Mouse (Mus musculus): ENCODE data around the gene Olfml2b. TPM values are rescaled to one million over a fixed set of nuclear protein-coding genes. Genes with fewer than 3 reads are reported as not detected.

Gene Olfml2b
- polyA plus RNA-seq, 1 experiment from 2014 or later, result 11.6 TPM

GRCm38 (mm10) chr1:170683863-170684262 is 39.5 kb downstream of the Olfml2b start:
- Histone ChIP-seq H3K4me2 (ENCODE audit: low read length) (no peak overlapping the region), H3K27me3 (ENCODE audit: insufficient read depth, low read length) (no peaks in the 10 kb centered on the region), H3K4me3 (replicated peaks; ENCODE audit: low read depth, low read length) (no peak overlapping the region), H3K27ac (no peak overlapping the region), H3K4me1 (replicated peaks; ENCODE audit: insufficient read depth, low read length) (no peaks in the 10 kb centered on the region), H3K9ac (ENCODE audit: low read depth, low read length) (no peak overlapping the region), H3K36me3 (ENCODE audit: insufficient read depth, low read length) (no peaks in the 10 kb centered on the region), H3K9me3 (replicated peaks; ENCODE audit: low read length) (no peaks in the 10 kb centered on the region)
- no peak for TF ChIP-seq CTCF (IDR thresholded peaks at IDR 0.05; ENCODE audit: low read depth)
- no peak for DNase-seq (ENCODE audit: low spot score)
- 79% methylated on average over 6 of the region's 6 CpGs for WGBS
- no peak for ATAC-seq (replicated peaks; ENCODE audit: low FRiP score, low read depth)

GRCm38 (mm10) chr1:170689773-170690172 is 45.4 kb downstream of the Olfml2b start:
- WGBS, result 93% methylated on average over 8 of the region's 8 CpGs
- Histone ChIP-seq H3K27me3 (ENCODE audit: insufficient read depth, low read length) (no peaks in the 10 kb centered on the region), H3K36me3 (ENCODE audit: insufficient read depth, low read length) (no peaks in the 10 kb centered on the region), H3K9ac (ENCODE audit: low read depth, low read length) (no peak overlapping the region), H3K4me3 (replicated peaks; ENCODE audit: low read depth, low read length) (no peak overlapping the region), H3K4me1 (replicated peaks; ENCODE audit: insufficient read depth, low read length) (no peaks in the 10 kb centered on the region), H3K27ac (no peak overlapping the region), H3K4me2 (ENCODE audit: low read length) (no peak overlapping the region), H3K9me3 (replicated peaks; ENCODE audit: low read length) (no peaks in the 10 kb centered on the region)
- DNase-seq (ENCODE audit: low spot score), result no peak
- ATAC-seq (replicated peaks; ENCODE audit: low FRiP score, low read depth), result no peak
- no peak for TF ChIP-seq CTCF (IDR thresholded peaks at IDR 0.05; ENCODE audit: low read depth)

- no peak for TF ChIP-seq CTCF (IDR thresholded peaks at IDR 0.05; ENCODE audit: low read depth)
Measured at GRCm38 (mm10) chr1:170691301-170691700, 47.0 kb downstream of the Olfml2b start.

GRCm38 (mm10) chr1:170694821-170695291 is 50.5 kb downstream of the Olfml2b start:
- no peak overlapping the region for H3K9ac ChIP-seq (ENCODE audit: low read depth, low read length)
- 58% methylated on average over 5 of the region's 5 CpGs for WGBS
- no peak overlapping the region for H3K4me2 ChIP-seq (ENCODE audit: low read length)
- no peak for DNase-seq (ENCODE audit: low spot score)
- ATAC-seq (replicated peaks; ENCODE audit: low FRiP score, low read depth), result no peak
- 0 out of 2 replicates have a peak, but pooled peaks cover 6% of the 10 kb centered on the region for H3K4me1 ChIP-seq (replicated peaks; ENCODE audit: insufficient read depth, low read length)
- TF ChIP-seq CTCF (IDR thresholded peaks at IDR 0.05; ENCODE audit: low read depth), result no peak
- H3K27ac ChIP-seq, result no peak overlapping the region
- no peaks in the 10 kb centered on the region for H3K27me3 ChIP-seq (ENCODE audit: insufficient read depth, low read length)
- H3K9me3 ChIP-seq (replicated peaks; ENCODE audit: low read length), result no peaks in the 10 kb centered on the region
- no peaks in the 10 kb centered on the region for H3K36me3 ChIP-seq (ENCODE audit: insufficient read depth, low read length)
- no peak overlapping the region for H3K4me3 ChIP-seq (replicated peaks; ENCODE audit: low read depth, low read length)

More at GRCm38 (mm10) chr1:170691301-170691700, 47.0 kb downstream of the Olfml2b start:
- H3K36me3 ChIP-seq (ENCODE audit: insufficient read depth, low read length), result no peaks in the 10 kb centered on the region
- no peak for ATAC-seq (replicated peaks; ENCODE audit: low FRiP score, low read depth)
- DNase-seq (ENCODE audit: low spot score), result no peak
- H3K4me2 ChIP-seq (ENCODE audit: low read length), result no peak overlapping the region
- no peak overlapping the region for H3K27ac ChIP-seq
- H3K9ac ChIP-seq (ENCODE audit: low read depth, low read length), result no peak overlapping the region
- no peaks in the 10 kb centered on the region for H3K27me3 ChIP-seq (ENCODE audit: insufficient read depth, low read length)
- no peak overlapping the region for H3K4me3 ChIP-seq (replicated peaks; ENCODE audit: low read depth, low read length)
- 79% methylated on average over 5 of the region's 5 CpGs for WGBS
- no peaks in the 10 kb centered on the region for H3K4me1 ChIP-seq (replicated peaks; ENCODE audit: insufficient read depth, low read length)
- no peaks in the 10 kb centered on the region for H3K9me3 ChIP-seq (replicated peaks; ENCODE audit: low read length)

GRCm38 (mm10) chr1:170695326-170695725 is 51.0 kb downstream of the Olfml2b start:
- 61% methylated on average over 6 of the region's 6 CpGs for WGBS

GRCm38 (mm10) chr1:170696996-170697395 is 52.7 kb downstream of the Olfml2b start:
- no peak overlapping the region for H3K4me3 ChIP-seq (replicated peaks; ENCODE audit: low read depth, low read length)
- DNase-seq (ENCODE audit: low spot score) (no peak), ATAC-seq (replicated peaks; ENCODE audit: low FRiP score, low read depth) (no peak)
- 0 out of 2 replicates have a peak, but pooled peaks cover 6% of the 10 kb centered on the region for H3K4me1 ChIP-seq (replicated peaks; ENCODE audit: insufficient read depth, low read length)
- no peaks in the 10 kb centered on the region for H3K9me3 ChIP-seq (replicated peaks; ENCODE audit: low read length)
- no peak overlapping the region for H3K4me2 ChIP-seq (ENCODE audit: low read length)
- no peak overlapping the region for H3K9ac ChIP-seq (ENCODE audit: low read depth, low read length)
- H3K27me3 ChIP-seq (ENCODE audit: insufficient read depth, low read length), result no peaks in the 10 kb centered on the region
- H3K36me3 ChIP-seq (ENCODE audit: insufficient read depth, low read length), result no peaks in the 10 kb centered on the region
- H3K27ac ChIP-seq, result no peak overlapping the region
- WGBS, result 96% methylated on average over 8 of the region's 8 CpGs
- TF ChIP-seq CTCF (IDR thresholded peaks at IDR 0.05; ENCODE audit: low read depth), result no peak

More at GRCm38 (mm10) chr1:170695326-170695725, 51.0 kb downstream of the Olfml2b start:
- TF ChIP-seq CTCF (IDR thresholded peaks at IDR 0.05; ENCODE audit: low read depth), result no peak
- 0 out of 2 replicates have a peak, but pooled peaks cover 6% of the 10 kb centered on the region for H3K4me1 ChIP-seq (replicated peaks; ENCODE audit: insufficient read depth, low read length)
- no peak for ATAC-seq (replicated peaks; ENCODE audit: low FRiP score, low read depth)
- H3K27me3 ChIP-seq (ENCODE audit: insufficient read depth, low read length), result no peaks in the 10 kb centered on the region
- no peak overlapping the region for H3K4me3 ChIP-seq (replicated peaks; ENCODE audit: low read depth, low read length)
- no peaks in the 10 kb centered on the region for H3K36me3 ChIP-seq (ENCODE audit: insufficient read depth, low read length)
- H3K9me3 ChIP-seq (replicated peaks; ENCODE audit: low read length), result no peaks in the 10 kb centered on the region
- H3K27ac ChIP-seq, result no peak overlapping the region
- DNase-seq (ENCODE audit: low spot score), result no peak
- H3K4me2 ChIP-seq (ENCODE audit: low read length), result no peak overlapping the region
- H3K9ac ChIP-seq (ENCODE audit: low read depth, low read length), result no peak overlapping the region
